Mouse (Mus musculus) embryonic facial prominence, embryonic 11.5 days (tissue): ENCODE measurements around the gene Csrnp1. TPM values are rescaled to one million over a fixed set of nuclear protein-coding genes. Genes with fewer than 3 reads are reported as not detected.

ENCODE experiments used
- ATAC-seq: fragments of 200-750 bp; cut with Nextera tagmentation; replicated peaks from 2 replicates; pipeline ENCODE4 v1.8.0; 2017; ENCODE audit warnings: low read depth; ENCODE audit not compliant: insufficient number of reproducible peaks, low FRiP score, low TSS enrichment
- DNase-seq: peaks from one replicate; pipeline ENCODE4 v3.0.0-alpha.2; 2015; ENCODE audit warnings: low spot score
- H3K27ac ChIP-seq: fragments of 300-500 bp; sonication (generic); replicated peaks from 2 replicates; pipeline ENCODE4 v1.5.1; 2014; ENCODE audit warnings: mild to moderate bottlenecking, low read depth, low read length, control low read depth
- H3K27me3 ChIP-seq: fragments of 300-500 bp; sonication (generic); 2 replicates; pipeline ENCODE4 v1.6.1; 2014; ENCODE audit warnings: mild to moderate bottlenecking, low read length, moderate library complexity, mixed read lengths; ENCODE audit not compliant: control insufficient read depth, insufficient read depth
- H3K36me3 ChIP-seq: fragments of 300-500 bp; sonication (generic); replicated peaks from 2 replicates; pipeline ENCODE4 v1.6.1; 2014; ENCODE audit warnings: low read depth, mild to moderate bottlenecking, low read length, moderate library complexity, mixed read lengths; ENCODE audit not compliant: control insufficient read depth, insufficient read depth
- H3K4me1 ChIP-seq: fragments of 300-500 bp; sonication (generic); 2 replicates; pipeline ENCODE4 v1.6.1; 2014; ENCODE audit warnings: low read length, mixed read lengths; ENCODE audit not compliant: control insufficient read depth, insufficient read depth
- H3K4me2 ChIP-seq: fragments of 300-500 bp; sonication (generic); 2 replicates; pipeline ENCODE4 v1.6.1; 2014; ENCODE audit warnings: low read depth, mild to moderate bottlenecking, control low read depth, low read length, moderate library complexity
- H3K4me3 ChIP-seq: fragments of 300-500 bp; sonication (generic); 2 replicates; pipeline ENCODE4 v1.5.1; 2014; ENCODE audit warnings: low read depth, low read length, control low read depth
- H3K9ac ChIP-seq: fragments of 300-500 bp; sonication (generic); replicated peaks from 2 replicates; pipeline ENCODE4 v1.6.1; 2014; ENCODE audit warnings: mild to moderate bottlenecking, control low read depth, low read length
- H3K9me3 ChIP-seq: fragments of 300-500 bp; sonication (generic); replicated peaks from 2 replicates; pipeline ENCODE4 v1.6.1; 2016; ENCODE audit warnings: mild to moderate bottlenecking, low read length, inconsistent platforms, mixed read lengths; ENCODE audit not compliant: control insufficient read depth
- WGBS: fragments of 180-500 bp; shearing (Covaris S2); extraction: QIAGEN DNeasy Blood & Tissue Kit; methylation state at CpG from one replicate; pipeline ENCODE4 v1.1.7; 2014; 5-methylcytosine and 5-hydroxymethylcytosine counted together
- polyA plus RNA-seq: library from polyadenylated mRNA; unstranded; fragments of >200 nt; fragmentation: Nextera tagmentation; extraction: Ambion mirVana; gene quantifications from 2 replicates; pipeline ENCODE4 v1.2.1, GENCODE M21; 2014

Csrnp1 gene
- polyA plus RNA-seq, 1 experiment from 2014 or later, result 2.1 TPM

GRCm38 (mm10) chr9:119943326-119943725 lies 41.1 kb downstream of the Csrnp1 start:
- H3K27ac ChIP-seq, result no peak overlapping the region
- no peak for DNase-seq
- no peak for ATAC-seq
- H3K36me3 ChIP-seq, result no peaks in the 10 kb centered on the region
- H3K9ac ChIP-seq, result no peak overlapping the region
- H3K4me3 ChIP-seq, result no peak overlapping the region
- 60% methylated on average over 1 of the region's 1 CpGs for WGBS
- H3K4me2 ChIP-seq, result no peak overlapping the region
- no peaks in the 10 kb centered on the region for H3K4me1 ChIP-seq
- no peaks in the 10 kb centered on the region for H3K9me3 ChIP-seq
- no peaks in the 10 kb centered on the region for H3K27me3 ChIP-seq

DNA sequence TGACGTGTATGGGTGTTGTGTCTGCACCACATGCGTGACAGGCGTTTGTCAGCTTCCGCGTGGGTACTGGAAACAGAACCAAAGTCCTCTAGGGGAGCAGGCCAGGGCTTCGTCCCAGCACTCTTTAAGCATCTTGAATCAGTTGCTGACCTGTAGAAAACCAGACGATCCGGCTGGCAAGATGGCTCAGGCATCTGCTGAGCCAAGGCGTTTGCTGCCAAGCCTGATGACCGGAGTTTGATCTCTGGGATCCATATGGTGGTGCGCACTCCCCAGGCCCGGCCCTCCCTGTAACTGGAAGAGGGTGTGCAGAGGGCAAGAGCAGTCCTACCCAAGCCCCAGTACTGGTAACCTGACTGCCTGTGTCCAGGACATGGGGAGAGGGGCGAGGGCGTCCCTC lies 42.6 kb downstream of the Csrnp1 start:
- Histone ChIP-seq H3K4me1 (no peaks in the 10 kb centered on the region), H3K36me3 (no peaks in the 10 kb centered on the region), H3K4me2 (no peak overlapping the region), H3K4me3 (no peak overlapping the region), H3K9ac (no peak overlapping the region), H3K9me3 (no peaks in the 10 kb centered on the region), H3K27ac (no peak overlapping the region), H3K27me3 (no peaks in the 10 kb centered on the region)
- WGBS, result 82% methylated on average over 14 of the region's 14 CpGs
- no peak for DNase-seq
- ATAC-seq, result no peak

DNA sequence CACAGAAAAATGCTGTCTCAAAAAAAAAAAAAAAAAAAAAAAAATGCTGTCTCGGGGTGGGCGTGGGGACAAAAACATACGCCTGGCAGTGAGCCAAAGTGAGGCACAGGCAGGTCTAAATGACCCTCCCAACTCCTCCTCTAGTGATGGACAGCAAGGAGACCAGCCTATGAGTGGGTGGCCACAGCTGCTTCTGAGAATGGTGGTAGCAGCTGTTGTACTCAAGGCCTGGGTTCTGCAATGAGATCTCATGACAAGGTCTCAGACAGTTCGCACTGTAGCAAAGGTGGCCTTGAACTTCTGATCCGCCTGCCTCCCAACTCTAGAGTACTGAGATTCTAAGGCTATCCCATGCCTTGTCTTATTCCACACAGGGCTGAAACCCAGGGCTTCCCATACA lies 43.1 kb downstream of the Csrnp1 start:
- Histone ChIP-seq H3K36me3 (no peaks in the 10 kb centered on the region), H3K4me3 (no peak overlapping the region), H3K27me3 (no peaks in the 10 kb centered on the region), H3K4me2 (no peak overlapping the region), H3K9me3 (no peaks in the 10 kb centered on the region), H3K9ac (no peak overlapping the region), H3K4me1 (no peaks in the 10 kb centered on the region), H3K27ac (no peak overlapping the region)
- DNase-seq (no peak), ATAC-seq (no peak)
- WGBS, result 89% methylated on average over 5 of the region's 5 CpGs

DNA sequence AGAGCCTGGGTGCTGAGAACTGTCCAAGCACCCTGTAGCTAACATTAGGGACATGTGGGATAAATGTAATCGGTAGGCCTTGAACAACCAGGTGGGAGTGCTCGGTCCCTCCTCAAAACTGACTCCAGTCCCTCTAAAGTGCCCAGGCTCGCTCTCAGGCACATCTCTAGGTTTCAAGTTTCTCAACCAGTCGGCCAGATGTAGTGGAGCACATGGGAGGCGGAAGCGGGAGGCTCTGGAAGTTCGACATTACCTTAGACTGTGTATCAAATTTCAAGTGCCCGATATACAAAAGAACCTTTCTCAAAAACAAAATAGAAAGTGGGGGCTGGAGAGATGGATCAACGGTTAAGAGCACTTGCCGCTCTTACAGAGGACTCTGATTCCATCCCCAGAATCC lies 44.8 kb downstream of the Csrnp1 start:
- no peak overlapping the region for H3K9ac ChIP-seq
- H3K4me2 ChIP-seq, result no peak overlapping the region
- H3K4me3 ChIP-seq, result no peak overlapping the region
- H3K36me3 ChIP-seq, result no peaks in the 10 kb centered on the region
- no peak overlapping the region for H3K27ac ChIP-seq
- H3K4me1 ChIP-seq, result no peaks in the 10 kb centered on the region
- no peaks in the 10 kb centered on the region for H3K27me3 ChIP-seq
- DNase-seq (peak; percentile 53), ATAC-seq (no peak)
- WGBS, result 41% methylated on average over 10 of the region's 10 CpGs
- no peaks in the 10 kb centered on the region for H3K9me3 ChIP-seq

DNA sequence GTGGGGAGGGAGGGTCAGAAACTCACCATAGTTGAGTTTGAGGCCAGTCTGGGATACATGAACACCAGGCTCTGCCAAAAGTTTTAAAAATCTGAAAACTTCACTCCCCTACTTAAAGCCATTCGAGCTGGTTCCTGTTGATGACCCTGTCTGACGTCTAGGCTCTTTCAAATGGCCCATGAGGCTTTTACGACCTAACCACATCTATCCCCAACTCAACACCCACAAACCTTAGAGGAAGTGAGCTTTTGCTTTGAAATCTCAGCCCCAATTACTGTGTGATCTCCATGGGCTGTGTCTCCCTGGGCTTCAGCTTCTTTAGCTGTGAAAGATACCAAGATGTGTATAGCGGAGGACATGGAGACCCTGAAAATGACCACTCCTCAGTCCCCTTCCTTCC lies 46.0 kb downstream of the Csrnp1 start:
- H3K9me3 ChIP-seq, result no peaks in the 10 kb centered on the region
- no peak overlapping the region for H3K4me2 ChIP-seq
- no peaks in the 10 kb centered on the region for H3K27me3 ChIP-seq
- WGBS, result 82% methylated on average over 4 of the region's 4 CpGs
- no peak overlapping the region for H3K9ac ChIP-seq
- no peaks in the 10 kb centered on the region for H3K36me3 ChIP-seq
- no peaks in the 10 kb centered on the region for H3K4me1 ChIP-seq
- H3K4me3 ChIP-seq, result no peak overlapping the region
- no peak for DNase-seq
- H3K27ac ChIP-seq, result no peak overlapping the region
- ATAC-seq, result no peak

DNA sequence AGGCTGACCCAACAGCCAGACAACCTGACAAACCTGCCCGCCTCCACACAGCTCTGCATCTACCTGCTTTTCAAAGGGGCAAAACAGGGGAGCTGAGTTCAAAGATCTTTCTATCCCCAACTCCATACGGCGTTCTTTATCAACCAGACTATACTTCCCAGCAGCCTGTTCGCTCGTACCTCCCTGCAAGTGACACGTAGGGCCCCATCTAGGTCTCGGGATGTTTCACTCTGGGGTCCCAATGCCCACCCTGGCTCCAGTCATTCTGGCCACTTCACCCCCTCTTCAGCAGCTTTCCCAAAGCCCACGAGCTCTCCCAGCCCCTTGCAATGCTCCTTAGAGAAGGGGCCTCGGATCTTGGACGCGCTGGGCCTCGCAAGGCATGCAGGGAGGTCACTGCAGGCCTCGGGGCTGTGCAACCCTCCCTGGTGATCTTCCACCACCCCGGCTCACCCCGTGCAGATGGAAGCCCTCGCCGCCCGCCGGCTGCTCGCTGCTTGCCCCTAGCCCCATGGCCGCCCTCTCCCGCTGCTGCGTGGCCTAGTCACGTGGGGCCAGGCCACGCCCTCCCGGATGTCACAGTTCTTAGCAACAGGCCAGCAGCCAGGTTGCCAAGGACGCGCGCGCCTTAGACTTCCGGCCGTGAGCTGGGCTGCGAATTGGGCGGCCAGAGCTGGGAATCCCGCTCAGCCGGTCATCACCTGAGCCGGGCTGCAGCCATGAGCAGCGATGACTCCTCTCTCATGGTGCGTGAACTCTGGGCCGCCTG lies 47.3 kb downstream of the Csrnp1 start, which contains the start of the genes Gorasp1 and Ttc21a:
Gorasp1 (minus strand) TSS at position 561 of the 769 bp plus-strand sequence.
Ttc21a (plus strand) TSS at position 602 of the 769 bp plus-strand sequence.
- Histone ChIP-seq H3K9ac (peak within 1 kb of the TSS; percentile 90), H3K36me3 (no peaks in the 10 kb centered on the region; the same call in 1 of the 2 replicates), H3K4me1 (no peaks in the 10 kb centered on the region), H3K9me3 (no peaks in the 10 kb centered on the region), H3K4me2 (peak within 1 kb of the TSS; percentile 87), H3K4me3 (peak within 1 kb of the TSS; percentile 76), H3K27me3 (no peaks in the 10 kb centered on the region), H3K27ac (0 out of 2 replicates have a peak within 1 kb of the TSS, but pooled peaks have one; percentile 56)
- peak; percentile 96 for DNase-seq
- WGBS, result 2% methylated on average over 40 of the region's 40 CpGs
- peak; percentile 86 for ATAC-seq

- no peak overlapping the region for H3K4me3 ChIP-seq
- H3K9ac ChIP-seq, result no peak overlapping the region
- no peak for DNase-seq
- no peaks in the 10 kb centered on the region; the same call in 1 of the 2 replicates for H3K36me3 ChIP-seq
- H3K9me3 ChIP-seq, result no peaks in the 10 kb centered on the region
- no peaks in the 10 kb centered on the region for H3K27me3 ChIP-seq
- 91% methylated on average over 6 of the region's 6 CpGs for WGBS
- no peak overlapping the region for H3K27ac ChIP-seq
- no peak overlapping the region for H3K4me2 ChIP-seq
- no peak for ATAC-seq
- H3K4me1 ChIP-seq, result no peaks in the 10 kb centered on the region
These were observed 50.8 kb downstream of the Csrnp1 start for GRCm38 (mm10) chr9:119933675-119934074.

DNA sequence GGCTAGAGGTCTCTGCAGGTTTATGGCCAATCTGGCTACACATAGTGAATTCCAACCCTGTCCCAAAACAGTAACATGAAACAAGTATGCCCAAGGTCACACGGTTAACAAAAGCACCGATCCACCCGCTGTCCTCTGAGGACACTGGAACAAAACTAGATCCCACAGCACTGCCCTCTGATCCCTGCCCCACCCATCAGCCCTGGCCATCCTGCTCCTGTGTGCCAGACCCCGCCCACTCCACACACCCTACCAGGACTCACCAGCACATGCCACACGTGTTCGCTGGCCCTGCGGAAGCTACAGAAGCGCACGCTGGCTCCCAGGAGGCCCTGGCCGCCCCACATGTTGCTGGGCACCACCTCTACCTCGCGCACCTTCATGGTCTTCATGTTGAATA lies 52.1 kb downstream of the Csrnp1 start:
- H3K9ac ChIP-seq, result no peak overlapping the region
- no peaks in the 10 kb centered on the region for H3K4me1 ChIP-seq
- no peak for ATAC-seq
- H3K4me2 ChIP-seq, result no peak overlapping the region
- no peak for DNase-seq
- H3K36me3 ChIP-seq, result peaks cover 2% of the 10 kb centered on the region; the same call in 1 of the 2 replicates
- no peak overlapping the region for H3K27ac ChIP-seq
- H3K9me3 ChIP-seq, result no peaks in the 10 kb centered on the region
- no peak overlapping the region for H3K4me3 ChIP-seq
- 86% methylated on average over 12 of the region's 12 CpGs for WGBS
- no peaks in the 10 kb centered on the region for H3K27me3 ChIP-seq
